Comparison of ENCODE assay signal across 31 mouse cellular contexts in genomic region chr13:98963612-98964011, GRCm38 (mm10). TPM values are rescaled to one million over a fixed set of nuclear protein-coding genes. Genes with fewer than 3 reads are reported as not detected.
A peak's percentile ranks its signal among the peaks of the same experiment; 100 is the strongest.
DNase-seq lines count a peak whose midpoint lies in the region; ATAC-seq and TF ChIP-seq lines count a peak whose summit lies in the region.
"Had no signal": no experiment of that assay in that cellular context is flagged by ENCODE, and none has a peak within 500 bp of the region (broad histone marks: within the 10 kb centered on the region; RNA-seq: fewer than 3 reads in every experiment).

No protein-coding gene starts in this region.

- intact Hi-C loops in heart, postnatal 36 days (cut with DNase I) = no loop called here

- DNase-seq in kidney, adult 2 months = peak; percentile 53
- DNase-seq in kidney, adult 9 months = peak; percentile 56
- peak; percentile 13 to 30 for DNase-seq in kidney, postnatal 36 days
- no peak for DNase-seq in kidney, postnatal 4 days
- no peak for DNase-seq in ES-E14 (ENCODE audit: low read depth, low spot score)
- no peak for DNase-seq in heart, postnatal 36 days
- DNase-seq: adrenal gland, adult 2 months; adrenal gland, postnatal 10 days; adrenal gland, postnatal 25 days; cerebellum, adult 11 months; cerebellum, adult 18-20 months; cerebellum, adult 8-10 months; cerebellum, adult 9-11 months; cerebellum, postnatal 14 days; cerebellum, postnatal 36 days; embryo, embryonic 11 days; forebrain, postnatal 0 days had no signal

- no peak for ATAC-seq in kidney, embryonic 16.5 days (ENCODE audit: low FRiP score, low TSS enrichment)
- no peak for ATAC-seq in kidney, embryonic 14.5 days (ENCODE audit: low FRiP score, low TSS enrichment)
- ATAC-seq: forebrain, embryonic 15.5 days; forebrain, postnatal 0 days had no signal

- no peak for TF ChIP-seq CTCF in kidney, adult 2 months (conservative IDR thresholded peaks at IDR 0.05; ENCODE audit: insufficient read depth, insufficient read length, low read depth, low read length)

- peak overlapping the region; percentile 31; the same call in 1 of the 2 replicates for H3K27ac ChIP-seq in kidney, adult 2 months (ENCODE audit: insufficient read depth, low read depth, low read length)
- no peak overlapping the region for H3K27ac ChIP-seq in kidney, embryonic 16.5 days (ENCODE audit: low read length)
- H3K27ac ChIP-seq in kidney, embryonic 14.5 days (ENCODE audit: low read depth, low read length) = no peak overlapping the region
- no peak overlapping the region for H3K27ac ChIP-seq in ES-E14 (ENCODE audit: insufficient read depth, low read depth, low read length, poor library complexity, severe bottlenecking)
- H3K27ac ChIP-seq: embryonic facial prominence, embryonic 13.5 days; embryonic facial prominence, embryonic 15.5 days; forebrain, embryonic 10.5 days; forebrain, embryonic 12.5 days; forebrain, embryonic 15.5 days had no signal

- no peaks in the 10 kb centered on the region for H3K36me3 ChIP-seq in kidney, adult 2 months (ENCODE audit: control insufficient read depth, insufficient read depth, low read length)
- no peaks in the 10 kb centered on the region for H3K36me3 ChIP-seq in kidney, embryonic 16.5 days (ENCODE audit: insufficient read depth, low read length)
- no peaks in the 10 kb centered on the region for H3K36me3 ChIP-seq in kidney, embryonic 14.5 days (ENCODE audit: control insufficient read depth, insufficient read depth, low read length)
- H3K36me3 ChIP-seq in ES-E14 (ENCODE audit: control insufficient read depth, insufficient read depth, low read length, poor library complexity, severe bottlenecking) = no peaks in the 10 kb centered on the region
- H3K36me3 ChIP-seq: embryonic facial prominence, embryonic 13.5 days; embryonic facial prominence, embryonic 15.5 days; forebrain, embryonic 10.5 days; forebrain, embryonic 12.5 days; forebrain, embryonic 15.5 days had no signal

- in situ Hi-C loops in ES-E14 (cut with MboI; ENCODE audit: low sequenced_read_pairs in 2 of 2, unreplicated experiment in 2 of 2) = no loop called here

- no peak for TF ChIP-seq POLR2A in kidney, adult 2 months (IDR thresholded peaks at IDR 0.05; ENCODE audit: low read depth, low read length)

- H3K4me3 ChIP-seq in kidney, adult 2 months (ENCODE audit: insufficient read depth, low read depth, low read length) = no peak overlapping the region
- no peak overlapping the region for H3K4me3 ChIP-seq in kidney, embryonic 16.5 days (ENCODE audit: low read length)
- H3K4me3 ChIP-seq in kidney, embryonic 14.5 days (ENCODE audit: low read length) = no peak overlapping the region
- no peak overlapping the region for H3K4me3 ChIP-seq in ES-E14 (ENCODE audit: insufficient read depth in 1 of 2, low read depth in 1 of 2, low read length in 2 of 2, poor library complexity in 1 of 2, severe bottlenecking in 1 of 2)
- H3K4me3 ChIP-seq: embryonic facial prominence, embryonic 13.5 days; embryonic facial prominence, embryonic 15.5 days; erythroblast, embryonic 14.5 days; forebrain, embryonic 10.5 days; forebrain, embryonic 12.5 days; forebrain, embryonic 15.5 days had no signal

- peaks cover 3% of the 10 kb centered on the region; the same call in 1 of the 2 replicates for H3K4me1 ChIP-seq in kidney, adult 2 months (ENCODE audit: control insufficient read depth, insufficient read depth, low read length)
- H3K4me1 ChIP-seq in kidney, embryonic 16.5 days (ENCODE audit: insufficient read depth, low read length) = no peaks in the 10 kb centered on the region; the same call in 1 of the 2 replicates
- no peaks in the 10 kb centered on the region for H3K4me1 ChIP-seq in kidney, embryonic 14.5 days (ENCODE audit: control insufficient read depth, insufficient read depth, low read length)
- no peaks in the 10 kb centered on the region for H3K4me1 ChIP-seq in ES-E14 (ENCODE audit: control insufficient read depth in 2 of 2, insufficient read depth in 2 of 2, low read length in 2 of 2, poor library complexity in 1 of 2)
- H3K4me1 ChIP-seq: embryonic facial prominence, embryonic 13.5 days; embryonic facial prominence, embryonic 15.5 days; forebrain, embryonic 10.5 days; forebrain, embryonic 12.5 days; forebrain, embryonic 15.5 days had no signal

- no peaks in the 10 kb centered on the region for H3K27me3 ChIP-seq in kidney, adult 2 months (replicated peaks; ENCODE audit: control insufficient read depth, insufficient read depth, low read length)
- no peaks in the 10 kb centered on the region for H3K27me3 ChIP-seq in kidney, embryonic 16.5 days (ENCODE audit: insufficient read depth, low read length)
- no peaks in the 10 kb centered on the region for H3K27me3 ChIP-seq in kidney, embryonic 14.5 days (ENCODE audit: control insufficient read depth, insufficient read depth, low read length)
- H3K27me3 ChIP-seq: embryonic facial prominence, embryonic 13.5 days; embryonic facial prominence, embryonic 15.5 days; forebrain, embryonic 12.5 days; forebrain, embryonic 15.5 days had no signal

- H3K9me3 ChIP-seq in kidney, embryonic 16.5 days (ENCODE audit: low read length) = no peaks in the 10 kb centered on the region
- H3K9me3 ChIP-seq in kidney, embryonic 14.5 days (ENCODE audit: control insufficient read depth, low read length) = no peaks in the 10 kb centered on the region
- H3K9me3 ChIP-seq in ES-E14 (ENCODE audit: control insufficient read depth, insufficient read depth, low read depth, low read length) = no peaks in the 10 kb centered on the region
- H3K9me3 ChIP-seq: embryonic facial prominence, embryonic 13.5 days; embryonic facial prominence, embryonic 15.5 days; forebrain, embryonic 10.5 days; forebrain, embryonic 12.5 days; forebrain, embryonic 15.5 days had no signal

- H3K9ac ChIP-seq in kidney, embryonic 16.5 days (replicated peaks; ENCODE audit: low read length) = no peak overlapping the region
- no peak overlapping the region for H3K9ac ChIP-seq in kidney, embryonic 14.5 days (ENCODE audit: low read depth, low read length)
- no peak overlapping the region for H3K9ac ChIP-seq in ES-E14 (ENCODE audit: insufficient read depth, low read depth, low read length, poor library complexity, severe bottlenecking)
- H3K9ac ChIP-seq: embryonic facial prominence, embryonic 13.5 days; embryonic facial prominence, embryonic 15.5 days; forebrain, embryonic 12.5 days; forebrain, embryonic 15.5 days; forebrain, postnatal 0 days had no signal

- no peak overlapping the region for H3K4me2 ChIP-seq in kidney, embryonic 16.5 days (replicated peaks; ENCODE audit: low read depth, low read length)
- no peak overlapping the region for H3K4me2 ChIP-seq in kidney, embryonic 14.5 days (replicated peaks; ENCODE audit: low read depth, low read length)
- H3K4me2 ChIP-seq: embryonic facial prominence, embryonic 13.5 days; embryonic facial prominence, embryonic 15.5 days; forebrain, embryonic 12.5 days; forebrain, embryonic 15.5 days had no signal

- WGBS in kidney, adult 2 months = 68% methylated on average over 1 of the region's 1 CpGs
- 86% methylated on average over 1 of the region's 1 CpGs for WGBS in kidney, embryonic 16.5 days
- WGBS in kidney, embryonic 14.5 days = 88% methylated on average over 1 of the region's 1 CpGs

TF ChIP-seq in ES-E14, 5 proteins besides CTCF, POLR2A, EP300 and RAD21:
- no peak for TF ChIP-seq HCFC1 (IDR thresholded peaks at IDR 0.05; ENCODE audit: borderline replicate concordance, insufficient read depth, low read length)
- TF ChIP-seq ZC3H11A (IDR thresholded peaks at IDR 0.05; ENCODE audit: borderline replicate concordance, low read depth, low read length) = no peak
- TF ChIP-seq ZNF384 (IDR thresholded peaks at IDR 0.05; ENCODE audit: low read depth, low read length) = no peak
- TF ChIP-seq CHD2 (IDR thresholded peaks at IDR 0.05; ENCODE audit: low read depth, low read length) = no peak
- TF ChIP-seq MAFK (IDR thresholded peaks at IDR 0.05; ENCODE audit: insufficient read depth, low read depth, low read length) = peak; percentile 64; the same call in 1 of the 2 replicates

RNA-seq across cellular contexts. Expression of gene 1700024P04Rik, which starts 20.8 kb away (rescaled TPM):
- polyA plus RNA-seq in kidney, adult 2 months (2012; rRNA removed) = not detected in 2 replicates
- not detected in 2 replicates for polyA plus RNA-seq in kidney, embryonic 16.5 days (2015; fragmentation: Nextera tagmentation; extraction: Ambion mirVana)
- polyA plus RNA-seq in kidney, embryonic 14.5 days (2014; fragmentation: Nextera tagmentation; extraction: Ambion mirVana) = not detected in 2 replicates
- not detected in 2 replicates for total RNA-seq in ES-E14 (2012; rRNA removed)
- not detected for total RNA-seq in heart, postnatal 36 days (2021)
- total RNA-seq: adrenal gland, adult 2 months; adrenal gland, postnatal 10 days; adrenal gland, postnatal 25 days; adrenal gland, postnatal 4 days; common myeloid progenitor, adult 5-6 weeks; forebrain, postnatal 0 days; MEL had no signal
- polyA plus RNA-seq: adrenal gland, adult 2 months; brain, embryonic 14.5 days; C2C12; embryonic facial prominence, embryonic 11.5 days; embryonic facial prominence, embryonic 13.5 days; embryonic facial prominence, embryonic 15.5 days; erythroblast, embryonic 14.5 days; forebrain, embryonic 10.5 days; forebrain, embryonic 12.5 days; forebrain, embryonic 15.5 days; forebrain, postnatal 0 days had no signal

RNA-seq across cellular contexts. Expression of gene Tnpo1, which starts 37.4 kb away (rescaled TPM):
- polyA plus RNA-seq in kidney, adult 2 months (2012; rRNA removed) = 25.0 and 27.0 TPM in 2 replicates
- polyA plus RNA-seq in kidney, embryonic 16.5 days (2015; fragmentation: Nextera tagmentation; extraction: Ambion mirVana) = 65.4 and 67.7 TPM in 2 replicates
- polyA plus RNA-seq in kidney, embryonic 14.5 days (2014; fragmentation: Nextera tagmentation; extraction: Ambion mirVana) = 68.3 and 76.8 TPM in 2 replicates
- 133 and 148 TPM in 2 replicates for total RNA-seq in ES-E14 (2012; rRNA removed)
- total RNA-seq in heart, postnatal 36 days (2021) = 10 to 100 TPM; 71.9 to 73.1 TPM

Comparison
In these comparisons a context has a peak if more than half of its experiments do, and no peak if none do; other contexts are left out.
1. DNase-seq: peak in kidney, adult 2 months (single experiment), kidney, adult 9 months (single experiment) and kidney, postnatal 36 days (2 of 2); none in kidney, postnatal 4 days (0 of 2), ES-E14 (single experiment) and heart, postnatal 36 days (0 of 2).